Mouse (Mus musculus) ES-Bruce4 (cell line): ENCODE results near the gene Tatdn3.

Source experiments
- CTCF ChIP-seq: IDR thresholded peaks from one replicate; pipeline ENCODE4 v1.8.1; 2011; ENCODE audit warnings: low read depth, low read length
- POLR2A ChIP-seq: IDR thresholded peaks from one replicate; pipeline ENCODE4 v1.8.1; 2011; ENCODE audit warnings: low read length; ENCODE audit not compliant: insufficient read depth

GRCm38 (mm10) chr1:191086960-191087359, 24.2 kb upstream of the Tatdn3 start:
- TF ChIP-seq CTCF (no peak), POLR2A (no peak)
